Mouse (Mus musculus) urinary bladder, postnatal 25 days (tissue): Measurements from ENCODE around the gene Nfyc.

ENCODE experiments used
- DNase-seq: peaks from one replicate; pipeline ENCODE4 v3.0.0; 2022; ENCODE audit warnings: low spot score

The Nfyc gene

DNA sequence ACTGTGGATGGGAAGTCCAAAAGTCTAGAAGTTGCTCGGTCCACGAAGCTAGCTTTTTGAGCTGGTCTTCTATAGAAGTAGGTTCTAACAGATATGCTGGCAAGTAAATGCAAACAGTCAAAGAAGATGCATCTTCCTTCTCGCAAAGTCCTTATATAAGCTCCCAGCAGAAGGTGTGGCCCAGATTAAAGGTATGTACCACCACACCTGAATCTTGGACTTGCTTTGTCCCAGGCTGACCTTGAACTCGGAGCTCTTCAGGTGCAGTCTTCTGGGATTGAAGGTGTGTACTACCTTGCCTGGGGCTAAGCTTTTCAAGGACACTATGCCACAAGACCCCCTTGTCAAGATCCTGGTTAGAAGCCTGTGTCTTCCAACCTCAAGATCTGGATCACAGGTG, at the start of gene Nfyc:
Nfyc (minus strand) TSS at position 101 of the 400 bp plus-strand sequence.
- DNase-seq, result no peak

DNA sequence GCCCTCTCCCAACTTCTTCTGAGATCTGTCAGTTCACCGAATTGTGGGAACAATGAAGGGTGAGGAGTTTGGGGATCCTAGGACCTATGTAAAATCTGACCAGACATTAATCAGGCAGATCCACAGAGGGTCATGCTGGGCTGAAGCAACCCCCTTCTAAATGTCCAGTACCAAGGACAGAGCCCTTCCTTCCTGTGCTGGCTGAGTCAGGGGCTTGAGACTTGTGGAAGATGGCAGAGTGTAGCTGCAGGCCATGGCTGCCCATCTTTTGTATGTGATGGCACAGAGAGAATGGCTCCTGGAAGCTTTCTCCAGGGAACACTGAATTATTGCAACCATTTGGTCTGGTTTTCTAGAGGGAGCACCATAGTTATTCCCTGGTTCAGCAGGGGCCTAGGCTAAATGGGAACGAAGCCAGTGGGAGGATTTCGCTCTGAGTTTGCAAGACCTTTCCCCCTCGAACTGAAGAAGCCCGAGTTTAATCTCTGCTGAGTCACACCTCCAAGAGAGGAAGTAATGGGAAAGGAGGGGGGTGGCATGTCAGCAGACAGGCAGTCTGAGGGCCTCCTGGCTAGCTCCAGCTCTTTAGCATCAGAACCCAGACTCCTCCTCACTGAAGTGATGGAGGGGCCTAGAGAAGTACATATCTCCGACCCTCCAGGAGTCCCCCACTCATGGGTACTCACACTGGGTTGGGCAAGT, 49.5 kb upstream of the Nfyc start:
- no peak for DNase-seq

DNA sequence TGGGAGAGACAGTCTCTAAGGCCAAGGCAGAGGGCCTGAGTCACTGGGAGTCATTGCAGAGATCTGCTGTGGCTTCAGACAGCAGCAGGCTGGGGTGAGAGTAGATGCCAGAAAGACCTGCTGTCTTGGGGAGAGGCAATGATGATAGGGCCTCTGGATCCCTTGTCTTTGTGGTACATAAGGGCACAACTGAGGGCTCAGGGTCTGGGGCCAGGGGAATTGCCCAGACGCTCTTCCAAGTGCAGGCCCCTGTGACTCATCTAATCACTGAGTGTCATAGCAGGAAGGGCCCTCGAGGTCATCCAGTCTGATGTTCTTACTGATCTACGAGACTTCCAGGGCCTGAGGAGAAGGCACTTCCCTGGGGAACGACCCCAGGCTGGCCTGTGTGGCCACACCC, 48.0 kb upstream of the Nfyc start:
- DNase-seq, result no peak

DNA sequence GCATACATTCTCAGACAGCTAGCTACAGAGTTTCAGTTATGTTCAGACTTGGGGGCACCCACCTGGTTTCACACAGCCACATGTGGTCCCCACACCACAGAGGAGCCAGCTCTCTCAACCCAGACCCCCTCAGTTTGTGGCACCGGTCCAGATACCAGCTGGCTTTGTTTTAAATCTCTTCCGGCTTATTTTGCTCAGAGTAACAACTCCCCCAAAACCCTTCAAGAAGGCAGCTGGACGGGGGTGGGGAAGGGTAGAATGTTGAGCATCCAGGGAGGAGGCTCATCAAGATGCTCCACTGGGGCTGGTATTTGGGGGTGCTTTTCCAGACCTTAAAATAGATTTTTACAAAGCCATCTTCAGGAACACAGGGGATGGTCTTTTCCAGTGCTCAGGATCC, 47.4 kb upstream of the Nfyc start:
- no peak for DNase-seq

DNA sequence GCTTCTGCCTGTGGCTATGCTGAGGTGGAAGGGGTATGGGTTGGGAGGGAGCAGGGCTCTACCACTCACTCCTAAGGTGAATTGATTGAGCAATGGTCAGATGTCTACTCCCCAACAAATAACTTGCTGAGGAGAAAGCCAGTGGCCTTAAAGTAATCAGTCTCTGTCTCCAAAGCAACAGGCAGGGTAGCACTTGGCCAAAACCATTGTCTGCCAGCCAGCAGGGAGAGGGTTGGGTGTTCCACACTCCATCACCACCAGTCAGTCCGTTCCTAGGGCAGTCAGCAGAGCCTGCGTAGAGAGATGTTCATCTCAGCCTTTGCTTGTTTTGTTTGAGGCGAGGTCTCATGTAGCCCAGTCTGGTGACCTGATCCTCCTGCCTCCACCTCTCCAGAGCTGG, 44.6 kb upstream of the Nfyc start:
- DNase-seq, result no peak

DNA sequence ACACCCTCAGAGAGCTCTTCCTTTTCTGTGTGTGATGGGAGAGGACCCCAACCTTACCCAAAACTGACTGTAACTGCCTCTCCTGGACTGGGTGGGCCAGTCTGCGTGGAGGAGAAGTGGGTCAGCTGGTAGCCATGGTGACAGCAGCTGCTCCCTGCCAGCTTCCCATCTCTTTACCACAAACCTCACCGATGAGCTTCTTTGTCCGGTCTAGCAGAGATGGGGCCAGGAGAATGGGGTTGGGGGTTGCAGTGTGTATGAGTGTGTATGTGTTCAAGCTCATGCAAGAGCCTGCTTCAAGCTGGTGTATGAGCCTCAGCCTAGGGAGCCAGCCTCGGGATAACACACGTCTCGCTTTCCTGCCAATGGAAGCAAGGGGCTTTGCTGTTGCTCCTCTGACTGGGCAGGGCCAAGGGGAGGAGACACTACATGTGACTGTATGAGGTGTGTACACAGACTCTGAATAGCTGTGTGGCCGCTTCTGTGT, 38.9 kb upstream of the Nfyc start:
- DNase-seq, result no peak

DNA sequence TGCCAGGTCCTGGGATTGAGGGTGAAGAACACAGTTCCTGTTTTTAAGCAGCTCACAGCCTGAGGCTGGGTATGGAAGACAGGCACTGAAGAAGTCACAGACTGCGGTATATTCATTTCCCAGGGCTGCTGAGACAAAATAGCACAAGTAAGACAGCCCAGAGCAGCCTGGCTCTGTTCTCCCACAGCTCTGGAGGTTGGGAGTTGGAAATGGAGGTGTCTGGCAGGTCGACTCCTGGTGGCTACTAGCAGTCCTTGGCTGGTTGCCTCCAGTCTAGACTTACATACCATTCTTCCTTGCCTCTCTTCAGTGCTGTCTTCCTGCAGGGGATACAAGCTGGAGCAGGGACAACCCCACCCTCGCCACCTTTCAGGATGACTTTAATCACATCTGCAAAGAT, 37.6 kb upstream of the Nfyc start:
- no peak for DNase-seq

DNA sequence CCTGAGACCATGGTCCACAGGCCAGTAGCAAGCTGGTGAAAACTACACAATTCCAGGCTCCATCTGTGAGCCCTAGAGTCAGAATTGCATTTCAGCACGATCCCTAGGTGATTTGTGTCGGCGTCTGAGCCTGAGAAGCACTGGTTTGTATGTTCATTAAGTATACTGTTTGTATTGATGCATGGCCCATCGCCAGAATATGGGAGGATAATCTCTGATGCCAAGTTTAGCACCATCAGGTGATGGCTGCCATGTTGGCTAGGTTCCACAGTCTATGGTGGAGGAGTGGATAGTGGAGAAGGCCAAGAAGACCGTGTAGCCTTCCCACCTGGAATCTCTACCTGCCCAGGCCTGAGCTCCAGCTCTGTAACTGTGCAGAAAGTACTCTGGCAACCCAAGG, 36.9 kb upstream of the Nfyc start:
- no peak for DNase-seq

DNA sequence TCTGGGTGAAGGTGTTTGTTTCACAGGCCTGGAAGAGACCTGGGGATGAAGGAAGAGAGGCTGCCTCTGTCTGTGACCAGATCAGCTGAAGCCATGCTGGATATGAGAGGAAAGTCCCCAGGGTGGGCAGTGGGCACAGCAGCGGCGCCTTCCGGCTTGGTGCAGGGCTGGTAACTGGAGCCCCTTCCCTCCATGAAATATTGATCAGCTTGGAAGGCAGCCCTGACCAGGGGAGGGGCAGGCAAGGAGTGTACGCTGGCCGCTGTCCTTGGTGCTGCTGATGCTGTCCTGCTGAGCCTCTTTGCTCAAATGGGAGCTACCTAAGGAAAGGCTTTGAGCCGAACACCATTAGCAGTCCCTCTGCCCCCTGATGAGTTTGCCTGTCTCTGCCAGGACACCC, 34.8 kb upstream of the Nfyc start:
- DNase-seq, result peak; percentile 25

DNA sequence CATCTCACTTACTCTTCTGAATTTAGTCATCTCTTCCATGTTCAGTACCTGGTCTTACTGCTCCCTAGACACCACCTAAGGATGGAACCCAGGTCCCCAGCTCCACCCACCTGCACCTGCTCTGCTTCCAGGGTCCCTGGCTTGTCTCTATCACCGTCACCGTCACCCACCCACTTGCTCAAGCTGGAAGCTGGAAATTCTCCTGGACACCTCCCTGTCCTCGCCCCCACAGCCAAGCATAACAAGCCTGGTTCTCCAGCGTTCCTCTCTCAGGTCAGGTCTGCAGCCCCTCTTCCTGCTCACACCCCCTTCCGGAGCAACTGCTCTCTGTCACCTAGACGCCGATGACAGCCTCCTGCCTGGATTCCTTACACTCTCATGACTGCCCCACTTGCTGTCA, 28.5 kb upstream of the Nfyc start:
- DNase-seq, result no peak

DNA sequence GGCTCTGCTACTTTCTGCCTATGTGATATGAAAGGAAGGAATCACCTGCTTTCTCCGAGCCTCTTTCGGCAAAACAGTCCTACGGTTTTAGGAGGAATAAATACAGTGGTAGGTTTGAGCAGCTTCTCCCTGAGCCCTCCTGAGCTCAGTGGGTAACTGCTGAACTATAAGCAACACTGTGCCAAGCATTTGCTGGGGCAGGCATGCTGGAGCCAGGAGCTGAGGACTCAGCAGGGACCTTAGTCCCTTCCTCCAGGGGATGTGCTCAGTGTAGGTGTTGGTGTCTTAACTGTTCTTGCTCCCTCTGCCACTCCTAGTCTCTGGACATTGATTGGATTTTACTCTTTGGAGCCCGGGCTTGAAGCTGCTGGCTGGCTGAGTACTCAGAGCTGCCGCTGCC, 25.0 kb upstream of the Nfyc start:
- no peak for DNase-seq

DNA sequence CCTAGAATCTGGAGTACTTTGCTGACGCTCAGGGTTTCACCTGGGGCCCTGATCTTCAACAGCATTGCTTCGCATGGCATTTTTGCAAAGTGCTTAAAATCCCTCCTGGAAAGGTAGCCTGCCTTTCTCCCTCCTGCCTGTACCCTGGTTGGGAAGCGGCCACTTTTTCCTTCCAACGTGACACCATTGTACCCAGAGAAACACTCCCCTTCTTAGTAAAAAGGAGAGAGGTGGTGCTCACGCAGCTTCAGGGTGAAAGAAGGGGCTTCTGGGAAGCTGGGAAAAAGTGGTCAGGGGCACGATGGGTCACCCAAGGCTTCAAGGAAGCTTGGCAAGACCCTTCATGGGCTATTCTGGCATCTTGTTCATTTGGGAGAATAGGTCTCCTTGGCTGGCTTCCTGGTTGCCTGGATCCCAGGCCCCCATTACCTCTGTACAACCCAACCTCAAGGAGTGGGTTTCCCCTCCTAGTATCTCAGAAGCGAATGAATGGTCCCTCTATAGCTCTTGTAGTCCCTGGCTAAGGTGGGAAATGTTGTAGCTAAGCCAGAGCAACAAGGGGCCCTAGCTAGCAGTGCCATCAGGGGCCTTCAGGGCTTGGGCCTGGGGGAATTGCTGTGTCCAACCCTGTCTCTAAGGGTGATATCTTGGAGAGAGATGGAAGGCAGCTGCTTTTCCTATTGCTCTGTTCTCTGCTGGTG, 24.1 kb upstream of the Nfyc start:
- DNase-seq, result no peak

DNA sequence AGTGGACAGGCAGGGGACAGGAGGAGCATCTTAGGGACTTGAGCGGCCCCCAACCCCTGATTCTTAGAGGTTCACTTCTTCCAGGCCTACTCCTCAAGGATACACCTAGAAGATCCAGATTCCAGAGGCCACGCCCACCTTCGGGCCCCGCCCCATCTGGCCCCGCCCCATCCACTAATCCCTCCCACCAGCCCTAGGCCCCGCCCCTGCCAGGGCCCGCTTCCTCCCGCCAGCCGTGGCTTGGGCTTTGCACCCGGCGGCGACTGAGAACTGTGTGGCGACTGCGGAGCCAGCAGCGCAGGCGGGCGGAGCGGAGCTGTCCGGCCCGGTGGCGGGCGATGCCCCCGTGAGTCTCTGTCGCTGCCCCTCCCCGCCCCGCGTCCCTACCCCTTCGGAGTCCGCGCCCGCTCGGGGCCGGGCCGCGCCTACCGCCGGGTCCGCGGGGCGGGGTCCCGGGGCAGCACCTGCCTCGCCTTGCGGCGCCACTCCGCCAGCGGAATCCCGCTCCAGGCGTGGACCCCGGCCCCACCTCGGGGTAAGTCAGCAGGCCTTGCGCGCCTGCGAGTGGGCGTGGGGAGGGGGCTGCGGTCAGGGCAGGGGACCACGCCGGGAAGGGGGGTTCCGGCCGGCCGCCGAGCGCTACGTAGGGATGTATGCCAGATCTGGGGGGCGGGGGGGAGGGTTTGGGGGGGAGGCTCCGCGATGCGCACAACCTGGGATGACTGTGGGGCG, 23.4 kb upstream of the Nfyc start, which contains the start of gene Rims3:
Rims3 (plus strand) TSS at position 229 of the 732 bp plus-strand sequence.
- peak; percentile 26 for DNase-seq

DNA sequence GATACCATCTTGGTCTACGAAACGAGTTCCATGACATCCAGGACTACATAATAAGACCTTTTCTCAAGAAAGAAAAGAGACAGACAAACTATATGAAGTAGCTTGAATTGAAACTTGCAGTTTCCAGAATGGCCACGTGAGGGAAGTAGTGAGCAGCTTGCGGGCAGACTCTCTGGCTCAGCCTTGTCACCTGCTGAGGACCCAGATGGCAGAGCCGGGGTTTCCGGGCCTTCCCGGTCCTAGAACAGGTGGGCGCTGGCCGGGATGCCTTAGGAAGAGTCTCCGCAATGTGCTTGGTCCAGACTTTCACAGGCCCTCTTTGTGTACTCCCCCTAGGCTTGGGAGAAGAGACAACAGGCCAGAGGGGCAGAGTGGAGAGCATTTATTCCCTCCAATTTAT, 19.6 kb upstream of the Nfyc start:
- DNase-seq, result peak; percentile 62

DNA sequence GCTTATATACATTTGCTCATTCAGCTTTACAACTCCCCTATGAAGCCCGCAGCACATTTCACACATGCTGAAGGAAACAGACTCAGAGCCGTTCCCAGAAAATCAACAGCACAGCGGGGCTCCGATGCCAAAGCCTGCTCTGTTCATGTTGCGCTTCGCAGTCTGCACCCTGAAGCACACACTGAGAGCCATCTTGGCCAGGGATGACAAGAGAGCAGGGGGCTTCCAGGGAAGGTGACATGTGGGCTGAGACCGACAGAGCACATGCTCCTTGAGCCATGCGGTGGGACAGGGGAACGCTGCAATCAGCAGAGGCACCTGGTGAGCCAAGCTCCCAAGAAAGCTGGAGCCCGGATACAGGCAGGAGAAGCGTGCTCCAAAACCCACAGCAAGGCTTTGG, 18.1 kb upstream of the Nfyc start:
- no peak for DNase-seq

DNA sequence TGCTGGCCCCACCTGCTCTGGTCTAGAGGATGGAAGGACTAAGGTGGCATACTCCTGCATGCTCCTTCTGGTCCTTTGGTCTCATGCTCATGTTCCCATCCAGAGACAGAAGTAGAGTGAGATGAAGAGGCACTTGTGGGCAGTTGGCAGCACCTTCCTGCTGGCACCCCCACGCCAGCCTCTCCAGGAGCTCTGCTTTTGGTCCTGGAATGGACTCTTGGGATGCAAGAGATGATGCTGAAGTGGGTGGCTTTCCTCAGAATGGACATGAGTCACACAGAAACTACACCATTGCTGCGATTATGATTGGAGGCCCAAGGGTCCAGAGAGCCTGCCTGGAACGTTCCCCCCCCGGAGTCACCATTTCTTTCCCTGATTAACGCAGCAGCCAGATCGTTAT, 17.5 kb upstream of the Nfyc start:
- no peak for DNase-seq

DNA sequence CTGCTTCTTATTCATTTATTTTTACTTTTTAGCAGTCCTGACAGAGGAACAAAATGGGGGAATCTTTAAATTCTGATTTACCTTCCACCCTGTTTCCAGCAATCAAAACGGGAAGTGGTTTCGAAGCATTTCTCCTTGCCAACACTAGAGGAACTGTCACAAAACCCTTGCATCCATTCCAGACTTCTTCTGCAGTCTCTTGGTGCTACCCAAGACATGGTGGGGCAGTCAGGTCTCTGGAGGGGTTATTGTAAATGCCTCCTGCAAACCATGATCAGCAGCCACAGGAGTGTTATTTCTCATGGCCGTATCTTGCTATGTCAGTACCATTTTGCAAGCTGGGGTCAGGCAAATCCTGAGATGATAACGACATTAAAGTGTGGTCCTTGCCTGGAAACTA, 13.7 kb upstream of the Nfyc start:
- DNase-seq, result no peak

DNA sequence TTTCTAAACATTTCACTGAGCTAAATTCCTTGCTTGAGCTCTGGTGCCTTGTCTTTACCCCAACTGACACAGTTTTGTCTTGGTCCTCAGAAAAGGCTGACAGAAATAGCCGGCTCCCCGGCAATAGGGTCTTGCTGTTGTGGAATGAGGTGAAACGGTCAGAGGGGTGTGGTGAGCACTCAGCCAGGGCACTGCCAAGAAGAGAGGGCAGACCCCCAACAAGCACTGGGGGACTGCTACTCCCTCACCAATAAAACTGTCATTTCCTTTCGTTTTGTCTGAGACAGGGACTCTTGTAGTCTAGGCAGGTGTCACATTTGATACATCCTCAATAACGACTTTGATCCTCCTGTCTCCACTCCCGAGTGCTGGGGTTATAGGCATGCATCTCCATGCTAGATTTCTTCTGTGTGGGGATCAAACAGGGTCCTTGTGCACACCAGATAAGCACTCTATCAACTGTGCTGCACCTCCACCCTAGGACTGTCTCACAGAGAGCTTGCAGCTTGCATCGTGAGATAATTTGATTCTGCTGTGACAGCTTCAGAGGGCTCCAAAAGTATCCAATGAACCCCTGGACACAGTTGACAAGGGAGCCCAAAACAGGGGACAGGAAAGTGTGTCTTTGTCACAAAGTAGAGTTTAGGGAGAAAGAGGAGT, 13.2 kb upstream of the Nfyc start:
- DNase-seq, result no peak

DNA sequence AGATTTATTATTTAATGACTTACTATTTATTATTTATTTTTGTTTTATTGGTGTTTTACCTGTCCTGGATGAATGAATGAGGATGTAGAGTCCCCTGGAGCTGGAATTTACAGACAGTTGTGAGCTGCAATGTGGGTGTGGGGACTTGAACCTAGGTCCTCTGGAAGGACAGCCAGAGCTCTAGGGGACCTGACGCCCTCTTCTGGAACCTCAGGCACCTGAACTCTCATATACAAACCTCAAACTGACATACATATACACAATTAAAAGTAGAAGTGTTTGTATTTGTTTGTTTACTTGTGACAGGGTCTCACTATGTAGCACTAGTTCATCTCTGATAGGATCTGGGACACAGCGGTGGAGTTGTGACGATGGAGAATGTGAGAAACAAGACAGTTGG, 10.0 kb upstream of the Nfyc start:
- DNase-seq, result no peak

DNA sequence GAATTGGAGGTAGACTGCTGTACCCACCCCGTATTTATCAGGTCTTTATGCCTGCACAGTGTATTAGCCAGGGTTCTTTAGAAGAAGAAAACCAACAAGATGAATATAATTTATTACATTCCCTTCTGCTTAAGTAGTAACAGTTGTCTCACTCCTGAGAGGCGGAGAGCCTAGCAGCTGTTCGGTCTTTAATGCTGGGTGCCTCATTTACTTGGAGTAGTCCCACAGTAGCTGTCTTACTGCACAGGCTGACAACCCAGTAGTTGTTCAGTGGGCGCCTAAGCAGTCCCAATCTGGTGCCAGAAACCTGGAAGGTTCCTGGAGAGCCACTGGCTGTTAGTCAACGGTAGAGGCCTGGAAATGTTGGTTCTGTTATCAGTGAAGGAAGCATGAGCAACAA, 605 bp downstream of the Nfyc start:
- no peak for DNase-seq

DNA sequence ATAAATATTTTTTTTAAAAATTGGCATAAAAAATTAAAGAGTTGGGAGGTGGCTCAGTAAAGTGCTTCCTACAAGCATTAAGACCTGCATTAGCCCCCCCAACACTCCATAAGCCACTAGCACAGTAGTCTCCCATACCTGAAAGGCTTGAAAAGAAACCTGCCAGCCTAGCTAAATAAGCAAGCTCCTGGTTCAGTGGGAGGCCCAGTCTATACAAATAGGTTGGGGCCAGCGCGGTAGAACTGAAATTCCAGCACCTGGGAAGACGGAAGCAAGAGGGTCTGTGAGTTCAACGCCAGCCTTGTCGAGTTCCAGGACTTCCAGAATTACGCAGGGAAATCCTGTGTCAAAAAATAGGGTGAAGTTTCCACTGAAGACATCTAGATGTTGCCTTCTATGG, 5.0 kb downstream of the Nfyc start:
- DNase-seq, result no peak

DNA sequence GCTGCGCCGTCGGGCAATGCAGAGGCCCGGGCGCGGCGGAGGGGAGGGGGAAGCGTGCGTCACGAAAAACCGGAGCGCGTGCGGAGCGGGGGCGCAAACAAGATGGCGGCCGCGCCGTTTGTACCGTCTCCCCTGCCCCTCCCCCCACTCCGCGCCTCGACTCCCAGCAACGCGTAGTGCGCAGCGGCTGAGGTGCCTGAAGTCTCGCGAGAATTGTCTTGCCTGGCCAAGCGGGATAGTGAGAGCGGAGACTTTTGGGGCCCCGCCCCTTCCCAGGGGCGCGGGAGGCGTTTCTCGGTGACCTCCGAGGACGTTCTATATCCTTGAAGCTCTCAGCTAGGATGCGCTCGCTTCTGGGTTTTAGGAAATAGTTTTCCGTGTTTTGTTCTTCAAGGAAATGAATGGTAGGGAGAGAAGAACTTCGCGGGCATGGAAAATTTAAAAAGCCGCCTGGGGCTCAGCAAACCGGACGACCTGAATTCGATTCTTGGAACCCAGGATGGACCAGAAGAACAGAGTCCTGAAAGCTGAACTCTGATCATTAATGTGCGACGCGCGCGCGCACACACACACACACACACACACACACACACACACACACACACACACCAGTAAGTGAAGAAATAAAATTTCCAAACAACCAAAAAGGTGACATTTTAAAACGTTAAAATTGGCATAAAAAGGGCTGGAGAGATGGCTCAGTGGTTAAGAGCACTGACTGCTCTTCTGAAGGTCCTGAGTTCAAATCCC, 5.6 kb downstream of the Nfyc start:
- DNase-seq, result peak; percentile 98
